Mouse (Mus musculus): ENCODE measurements around the gene Olfr1093.

Olfr1093 gene

GRCm38 (mm10) chr2:86782179-86782578 is at the start of gene Olfr1093:
Gene Olfr1093 (plus strand): TSS chr2:86782479.
- no peak for DNase-seq (ENCODE audit: low spot score)

DNA sequence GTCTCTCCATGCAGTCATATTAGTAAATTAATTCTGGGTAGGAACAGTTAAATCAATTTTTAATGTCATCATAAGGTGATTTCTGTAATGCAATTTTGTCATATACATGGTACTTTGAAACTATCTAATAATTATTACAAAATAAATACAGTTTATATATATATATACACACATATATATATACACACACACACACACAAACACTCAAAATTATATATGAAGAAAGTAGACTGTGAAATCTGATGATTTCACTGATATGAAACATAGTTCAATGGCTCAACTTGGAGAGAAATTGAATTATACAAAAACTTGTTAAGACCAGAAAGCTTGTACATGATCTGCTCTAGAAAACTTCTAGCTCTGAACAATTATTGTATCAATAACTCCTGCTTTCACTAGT is 48.7 kb upstream of the Olfr1093 start, which contains the start of gene Olfr1089:
TSS of gene Olfr1089 (minus strand) at position 101 of the 400 bp plus-strand sequence.
- no peak for DNase-seq (ENCODE audit: low spot score)

DNA sequence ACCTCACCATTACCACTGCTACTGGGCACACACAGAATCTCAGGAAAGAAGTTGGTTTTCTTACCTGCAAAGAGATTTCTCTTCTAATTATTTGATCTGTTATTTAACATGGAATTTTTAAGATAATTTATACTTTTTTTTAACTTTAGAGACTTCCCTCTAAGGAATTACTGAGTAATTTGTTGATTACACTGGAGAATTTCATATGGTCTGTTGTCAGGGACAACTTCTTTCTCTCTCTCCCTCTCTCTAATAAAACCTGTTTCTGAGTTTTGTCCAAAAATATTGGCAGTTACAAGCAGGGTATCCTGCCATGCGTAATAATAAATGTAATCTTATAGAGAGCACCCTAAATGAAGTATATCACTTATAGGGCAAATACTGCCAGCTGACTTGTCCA is 23.4 kb upstream of the Olfr1093 start, which contains the start of gene Olfr1090:
TSS of gene Olfr1090 (minus strand) at position 101 of the 400 bp plus-strand sequence.
- DNase-seq (ENCODE audit: low spot score), result no peak

- DNase-seq (ENCODE audit: low spot score), result no peak
Measured at GRCm38 (mm10) chr2:86761050-86761449, 21.2 kb upstream of the Olfr1093 start.

DNA sequence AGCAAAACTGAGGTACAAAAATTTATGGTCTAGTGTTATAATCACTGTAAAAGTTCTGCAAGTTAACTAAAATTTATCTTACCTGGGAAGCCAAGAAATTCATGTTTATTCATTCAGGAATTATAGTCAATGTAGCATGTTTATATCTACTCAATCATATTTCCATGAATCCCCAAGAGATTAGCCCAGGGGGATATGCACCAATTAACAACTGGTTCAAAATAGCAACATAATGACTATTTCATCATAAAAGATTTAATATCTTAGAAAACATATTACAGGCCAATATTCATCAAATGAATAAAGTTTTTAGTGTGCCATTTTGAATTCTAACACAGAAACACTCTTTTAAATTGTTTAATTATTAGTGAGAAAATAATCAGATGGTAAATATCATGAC is 27.6 kb downstream of the Olfr1093 start, which contains the start of gene Olfr141:
TSS of gene Olfr141 (minus strand) at position 101 of the 400 bp plus-strand sequence.
- no peak for DNase-seq (ENCODE audit: low spot score)

GRCm38 (mm10) chr2:86824363-86824762 is 42.1 kb downstream of the Olfr1093 start, which contains the start of gene Olfr1094:
Gene Olfr1094 (plus strand): TSS chr2:86824663.
- DNase-seq (ENCODE audit: low spot score), result no peak

Data from testis, postnatal 14 days (tissue).